Mouse (Mus musculus): ENCODE measurements around the gene Vmn2r92. TPM values are rescaled to one million over a fixed set of nuclear protein-coding genes. Genes with fewer than 3 reads are reported as not detected.
"Not testable (repeated sequence)": the region's sequence is repeated elsewhere in the genome, so short reads cannot be mapped to it uniquely, and the experiment has no call there.

Gene Vmn2r92
- total RNA-seq (2022), result not detected

- not testable (repeated sequence) for DNase-seq
Measured at GRCm38 (mm10) chr17:18151587-18151986, at the start of gene Vmn2r92. TSS of gene Vmn2r92 (plus strand) at chr17:18151887.

DNA sequence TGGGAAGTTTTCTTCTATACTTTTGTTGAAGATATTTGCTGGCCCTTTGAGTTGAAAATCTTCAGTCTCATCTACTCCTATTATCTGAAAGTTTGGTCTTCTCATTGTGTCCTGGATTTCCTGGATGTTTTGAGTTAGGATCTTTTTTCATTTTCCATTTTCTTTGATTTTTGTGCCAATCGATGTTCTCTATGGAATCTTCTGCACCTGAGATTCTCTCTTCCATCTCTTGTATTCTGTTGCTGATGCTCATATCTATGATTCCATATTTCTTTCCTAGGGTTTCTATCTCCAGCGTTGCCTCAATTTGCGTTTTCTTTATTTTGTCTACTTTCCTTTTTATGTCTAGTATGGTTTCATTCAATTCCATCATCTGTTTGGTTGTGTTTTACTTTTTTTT is 49.4 kb upstream of the Vmn2r92 start:
- not testable (repeated sequence) for DNase-seq

- not testable (repeated sequence) for DNase-seq
Measured at GRCm38 (mm10) chr17:18161194-18161593, 9.5 kb downstream of the Vmn2r92 start.

DNA sequence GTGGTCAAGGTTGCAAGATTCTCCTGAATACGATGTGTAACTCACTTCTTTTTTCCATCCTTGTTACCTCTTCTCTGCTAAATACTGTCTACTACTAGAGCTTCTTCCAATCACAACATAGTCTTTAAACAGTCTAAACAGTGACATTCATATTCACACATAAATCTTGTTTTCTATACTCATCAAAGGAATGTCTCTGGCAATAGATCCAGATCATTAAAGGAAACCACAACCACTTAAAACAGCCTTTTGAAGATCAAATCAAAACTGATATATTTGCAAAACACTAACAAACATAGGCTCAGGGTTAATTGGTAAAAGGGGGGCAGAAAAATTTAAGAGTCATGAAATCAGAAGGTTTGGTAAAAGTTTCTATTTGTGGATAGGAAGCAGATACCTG is 38.0 kb downstream of the Vmn2r92 start:
- DNase-seq, result no peak

DNA sequence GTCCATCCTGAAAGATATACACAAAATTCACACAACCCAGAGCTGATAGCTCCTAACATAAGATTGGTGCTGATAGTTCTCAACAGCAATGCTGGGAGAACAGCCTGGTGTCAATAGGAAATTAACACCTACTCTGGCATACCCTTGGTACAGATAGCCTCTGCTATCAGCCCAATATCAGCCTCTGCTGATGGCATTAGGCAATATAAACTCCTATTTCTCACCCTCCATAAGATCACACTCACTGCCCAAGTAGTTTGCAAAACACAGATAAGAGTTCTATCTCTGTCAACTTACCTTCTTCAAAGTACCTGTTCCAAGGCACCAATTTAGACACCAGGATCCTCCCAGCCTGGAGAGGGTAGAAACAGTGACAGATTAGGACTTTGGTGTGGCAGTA is 69.6 kb downstream of the Vmn2r92 start:
- no peak for DNase-seq

- no peak for DNase-seq
Measured at GRCm38 (mm10) chr17:18231996-18232395, 80.3 kb downstream of the Vmn2r92 start.

GRCm38 (mm10) chr17:18236931-18237330 is 85.2 kb downstream of the Vmn2r92 start:
- DNase-seq, result no peak

Other genes with a start within 250 kb of the Vmn2r92 start
- not detected for gene Fpr-rs4, start 130.2 kb upstream of the Vmn2r92 start, total RNA-seq (2022)
- not detected for gene Vmn2r124, start 102.5 kb upstream of the Vmn2r92 start, total RNA-seq (2022)
- not detected for gene Vmn2r91, start 66.9 kb upstream of the Vmn2r92 start, total RNA-seq (2022)
- gene Vmn2r94, start 125.9 kb downstream of the Vmn2r92 start, total RNA-seq (2022), result not detected
- not detected for gene Vmn2r93, start 146.2 kb downstream of the Vmn2r92 start, total RNA-seq (2022)

Data from adrenal gland, adult 8-10 months (tissue).